Mouse (Mus musculus) megakaryocyte, embryonic 14.5 days (primary cell): ENCODE measurements around the gene Nr6a1.

Experiments used
- FLI1 ChIP-seq: IDR thresholded peaks from 2 replicates; pipeline ENCODE4 v1.6.1; 2012; ENCODE audit warnings: low read length, inconsistent platforms, mixed read lengths
- GATA1 ChIP-seq: IDR thresholded peaks from 3 replicates; pipeline ENCODE4 v1.6.1; 2012; ENCODE audit warnings: mixed read lengths, low read length, inconsistent platforms, borderline replicate concordance

DNA sequence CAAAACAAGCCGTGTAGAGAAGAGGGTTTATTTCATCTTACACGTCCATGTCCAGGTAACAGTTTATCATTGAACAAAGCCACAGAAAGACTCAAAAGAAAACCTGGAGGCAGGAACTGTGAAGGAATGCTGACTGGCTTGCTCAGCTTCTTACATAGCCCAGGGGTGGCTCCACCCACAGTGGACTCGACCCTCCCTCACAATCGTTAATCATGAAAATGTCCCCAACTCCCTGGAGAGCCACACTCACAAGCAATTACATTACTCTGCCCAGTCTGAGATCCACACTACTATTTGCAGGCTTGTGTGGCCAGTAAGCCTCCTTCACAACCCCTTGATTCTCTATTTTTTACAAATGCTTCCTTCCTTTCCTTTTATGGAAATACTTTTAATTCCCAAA, 36.7 kb upstream of the Nr6a1 start:
- TF ChIP-seq GATA1 (no peak), FLI1 (no peak)
